ENCODE assay signal across 12 mouse cellular contexts in genomic region chr10:120431435-120431834, GRCm38 (mm10). TPM values are rescaled to one million over a fixed set of nuclear protein-coding genes. Genes with fewer than 3 reads are reported as not detected.
DNase-seq lines count a peak whose midpoint lies in the region; ATAC-seq and TF ChIP-seq lines count a peak whose summit lies in the region.
"Had no signal": no experiment of that assay in that cellular context is flagged by ENCODE, and none has a peak within 500 bp of the region (broad histone marks: within the 10 kb centered on the region; RNA-seq: fewer than 3 reads in every experiment).

No protein-coding gene starts in this region.

- H3K4me2 ChIP-seq in hindbrain, postnatal 0 days (ENCODE audit: low read depth, low read length): no peak overlapping the region
- H3K4me2 ChIP-seq in hindbrain, embryonic 14.5 days (replicated peaks): no peak overlapping the region
- H3K4me2 ChIP-seq: liver, embryonic 13.5 days; midbrain, embryonic 15.5 days had no signal

- no peaks in the 10 kb centered on the region for H3K9me3 ChIP-seq in hindbrain, postnatal 0 days (ENCODE audit: low read length)
- H3K9me3 ChIP-seq in hindbrain, embryonic 14.5 days (ENCODE audit: control insufficient read depth, low read length): no peaks in the 10 kb centered on the region
- H3K9me3 ChIP-seq: liver, embryonic 13.5 days; midbrain, embryonic 15.5 days had no signal

- WGBS in hindbrain, postnatal 0 days: 75% methylated on average over 2 of the region's 2 CpGs
- WGBS in hindbrain, embryonic 14.5 days: 89% methylated on average over 2 of the region's 2 CpGs
- 65% methylated on average over 2 of the region's 2 CpGs for WGBS in lung, adult 2 months

- TF ChIP-seq POLR2A in lung, adult 2 months (IDR thresholded peaks at IDR 0.05; ENCODE audit: borderline replicate concordance, extremely low read depth, low read depth, low read length): no peak
- TF ChIP-seq POLR2A in embryonic fibroblast, embryonic 13.5 days (IDR thresholded peaks at IDR 0.05; ENCODE audit: low read depth, low read length): no peak

- peak; percentile 42 to 61 for DNase-seq in adrenal gland, adult (ENCODE audit: inconsistent age in 2 of 2, low spot score in 1 of 2)
- DNase-seq in adrenal gland, postnatal 10 days: no peak
- peak; percentile 71 for DNase-seq in hindbrain, postnatal 0 days (ENCODE audit: low spot score)
- no peak for DNase-seq in hindbrain, embryonic 14.5 days (ENCODE audit: low spot score)
- DNase-seq in lung, adult 2 months: no peak
- no peak for DNase-seq in lung, postnatal 10 days
- no peak for DNase-seq in T-cell, adult 2 months (ENCODE audit: low spot score)
- DNase-seq: layer of hippocampus, adult 9-11 months; liver, embryonic 13.5 days had no signal

- H3K9ac ChIP-seq in hindbrain, postnatal 0 days (replicated peaks; ENCODE audit: low read length): no peak overlapping the region
- no peak overlapping the region for H3K9ac ChIP-seq in hindbrain, embryonic 14.5 days
- H3K9ac ChIP-seq: liver, embryonic 13.5 days; midbrain, embryonic 15.5 days had no signal

- H3K36me3 ChIP-seq in hindbrain, postnatal 0 days (ENCODE audit: insufficient read depth, low read length): no peaks in the 10 kb centered on the region
- no peaks in the 10 kb centered on the region for H3K36me3 ChIP-seq in hindbrain, embryonic 14.5 days (replicated peaks; ENCODE audit: control insufficient read depth, insufficient read depth)
- H3K36me3 ChIP-seq: liver, embryonic 13.5 days; midbrain, embryonic 15.5 days had no signal

- H3K4me3 ChIP-seq in hindbrain, postnatal 0 days (ENCODE audit: low read length): no peak overlapping the region
- H3K4me3 ChIP-seq in hindbrain, embryonic 14.5 days (replicated peaks; ENCODE audit: low read length): no peak overlapping the region
- no peak overlapping the region for H3K4me3 ChIP-seq in lung, adult 2 months (replicated peaks; ENCODE audit: extremely low read depth, low read depth, low read length)
- no peak overlapping the region for H3K4me3 ChIP-seq in embryonic fibroblast, embryonic 13.5 days (ENCODE audit: insufficient read depth, low read length)
- H3K4me3 ChIP-seq: liver, embryonic 13.5 days; midbrain, embryonic 15.5 days had no signal

- no peak overlapping the region for H3K27ac ChIP-seq in hindbrain, postnatal 0 days
- H3K27ac ChIP-seq in hindbrain, embryonic 14.5 days: no peak overlapping the region
- peak overlapping the region; percentile 49 for H3K27ac ChIP-seq in embryonic fibroblast, embryonic 13.5 days (ENCODE audit: insufficient read depth, low read length)
- H3K27ac ChIP-seq: liver, embryonic 13.5 days; midbrain, embryonic 15.5 days had no signal

- no peak for ATAC-seq in hindbrain, postnatal 0 days
- no peak for ATAC-seq in hindbrain, embryonic 14.5 days (ENCODE audit: low FRiP score)
- ATAC-seq: midbrain, embryonic 15.5 days had no signal

- H3K27me3 ChIP-seq in hindbrain, postnatal 0 days (ENCODE audit: insufficient read depth, low read length): no peaks in the 10 kb centered on the region
- H3K27me3 ChIP-seq in hindbrain, embryonic 14.5 days (ENCODE audit: control insufficient read depth, insufficient read depth, low read length): no peaks in the 10 kb centered on the region
- H3K27me3 ChIP-seq: liver, embryonic 13.5 days; midbrain, embryonic 15.5 days had no signal

- H3K4me1 ChIP-seq in hindbrain, postnatal 0 days (ENCODE audit: insufficient read depth, low read length): 0 out of 2 replicates have a peak, but pooled peaks cover 8% of the 10 kb centered on the region
- peaks cover 37% of the 10 kb centered on the region; the same call in 1 of the 2 replicates for H3K4me1 ChIP-seq in hindbrain, embryonic 14.5 days (replicated peaks; ENCODE audit: control insufficient read depth, insufficient read depth, low read length)
- H3K4me1 ChIP-seq in lung, adult 2 months (ENCODE audit: control insufficient read depth, insufficient read depth, low read length): no peaks in the 10 kb centered on the region
- H3K4me1 ChIP-seq in embryonic fibroblast, embryonic 13.5 days (ENCODE audit: control insufficient read depth, insufficient read depth, low read length): peaks cover 32% of the 10 kb centered on the region

- TF ChIP-seq CTCF in hindbrain, postnatal 0 days (IDR thresholded peaks at IDR 0.05; ENCODE audit: low read depth): peak; percentile 75
- TF ChIP-seq CTCF in lung, adult 2 months (IDR thresholded peaks at IDR 0.05; ENCODE audit: insufficient read depth, low read length): peak; percentile 13; the same call in 1 of the 2 replicates
- peak; percentile 35; the same call in 1 of the 2 replicates for TF ChIP-seq CTCF in embryonic fibroblast, embryonic 13.5 days (IDR thresholded peaks at IDR 0.05; ENCODE audit: borderline replicate concordance, insufficient read depth, low read length)

RNA-seq across cellular contexts. Expression of gene Hmga2, which starts 44.8 kb away (rescaled TPM):
- total RNA-seq in adrenal gland, postnatal 10 days (2021): 1 to 10 TPM; 3.9 to 6.4 TPM
- 1.2 and 1.5 TPM in 2 replicates for total RNA-seq in hindbrain, postnatal 0 days (2014; rRNA removed)
- 0.98 and 1.5 TPM in 2 replicates for polyA plus RNA-seq in hindbrain, postnatal 0 days (2015; fragmentation: Nextera tagmentation; extraction: Ambion mirVana)
- polyA plus RNA-seq in hindbrain, embryonic 14.5 days (2014; fragmentation: Nextera tagmentation; extraction: Ambion mirVana): 1.7 and 2.1 TPM in 2 replicates
- not detected in 2 replicates for polyA plus RNA-seq in lung, adult 2 months (2012; rRNA removed)
- polyA plus RNA-seq in embryonic fibroblast, embryonic 13.5 days (2011; ENCODE audit: insufficient read length, low read depth, missing spikeins): 195 and 437 TPM in 2 replicates
- total RNA-seq: heart, postnatal 25 days had no signal

Comparison
In these comparisons a context has a peak if more than half of its experiments do, and no peak if none do; other contexts are left out.
1. DNase-seq: peak in adrenal gland, adult (2 of 2) and hindbrain, postnatal 0 days (single experiment); none in adrenal gland, postnatal 10 days (single experiment), hindbrain, embryonic 14.5 days (single experiment), lung, adult 2 months (single experiment), lung, postnatal 10 days (single experiment) and T-cell, adult 2 months (single experiment).
2. CTCF ChIP-seq: peak in every context shown above with its lines; median percentile 75 in hindbrain, postnatal 0 days; 35 in embryonic fibroblast, embryonic 13.5 days; 13 in lung, adult 2 months.
3. RNA of gene Hmga2, which starts 44.8 kb away (polyA plus RNA-seq): 195 to 437 TPM in embryonic fibroblast, embryonic 13.5 days; 1.7 to 2.1 TPM in hindbrain, embryonic 14.5 days, 0.98 to 1.5 TPM in hindbrain, postnatal 0 days and not detected in lung, adult 2 months; every median in the first group is over 10 times any median in the second.